Mouse (Mus musculus) cerebellum, adult 18-20 months (tissue): ENCODE measurements around the gene Pknox2.

Source experiments
- DNase-seq, 2 experiments: peaks; one replicate each; pipeline ENCODE4 v3.0.0; 2021

The Pknox2 gene

DNA sequence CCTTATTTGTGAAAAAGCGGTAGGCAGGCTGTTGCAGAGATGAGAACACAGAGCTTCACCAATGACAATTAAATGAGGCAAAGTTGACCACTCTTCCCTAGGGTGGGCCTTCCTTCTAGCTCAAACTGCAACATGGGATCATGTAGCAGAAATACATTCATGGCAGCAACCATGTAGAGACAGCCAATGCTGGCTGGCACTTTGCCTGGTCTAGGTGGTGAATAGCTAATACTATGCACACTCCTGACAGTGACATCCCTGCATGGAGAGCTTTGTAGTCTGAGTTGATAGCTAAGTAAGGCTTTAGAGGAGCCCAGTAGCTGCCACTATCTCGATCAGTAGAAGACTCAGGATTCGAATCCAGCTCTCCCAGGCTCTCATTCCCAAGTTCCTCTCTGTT is 48.6 kb downstream of the Pknox2 start:
- DNase-seq, result peak in 1 of 2 experiments; percentile 21

DNA sequence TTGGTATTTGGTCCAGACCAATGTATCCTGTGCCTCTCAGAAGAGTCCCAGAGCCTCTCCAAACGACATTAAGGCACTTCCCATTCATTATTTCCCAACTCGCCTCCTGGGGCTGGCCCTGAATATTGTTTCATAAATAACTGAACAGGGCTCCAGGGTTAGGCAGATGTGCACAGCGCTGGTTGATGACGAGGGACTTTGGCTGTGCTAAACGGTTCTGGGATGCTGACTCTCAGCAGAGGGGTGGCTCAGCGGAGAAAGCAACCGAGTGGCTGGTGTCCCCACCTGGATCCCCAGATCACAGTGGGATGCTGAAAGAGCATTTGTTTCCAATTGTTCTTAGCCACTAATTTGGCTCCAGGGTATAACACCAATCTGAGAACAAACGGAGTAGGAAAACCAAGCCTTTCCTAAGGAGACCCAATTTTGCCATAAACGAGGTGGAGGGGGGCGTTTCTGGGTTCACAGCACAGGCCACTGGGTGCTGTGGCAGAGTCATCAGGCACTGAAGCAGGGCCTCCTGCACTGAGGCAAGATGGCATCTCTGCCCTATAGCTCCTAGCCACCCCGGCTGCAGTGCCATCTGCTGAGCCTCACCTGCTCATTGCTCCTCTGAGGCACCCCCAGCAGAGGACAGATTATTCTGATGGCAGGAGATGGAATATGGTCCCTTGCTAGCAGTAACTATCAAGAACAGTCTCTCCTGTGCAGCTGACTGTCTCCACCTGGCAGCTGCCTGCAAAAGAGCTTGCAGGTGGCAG is 52.8 kb downstream of the Pknox2 start:
- DNase-seq, result peak; percentile 39 to 46

DNA sequence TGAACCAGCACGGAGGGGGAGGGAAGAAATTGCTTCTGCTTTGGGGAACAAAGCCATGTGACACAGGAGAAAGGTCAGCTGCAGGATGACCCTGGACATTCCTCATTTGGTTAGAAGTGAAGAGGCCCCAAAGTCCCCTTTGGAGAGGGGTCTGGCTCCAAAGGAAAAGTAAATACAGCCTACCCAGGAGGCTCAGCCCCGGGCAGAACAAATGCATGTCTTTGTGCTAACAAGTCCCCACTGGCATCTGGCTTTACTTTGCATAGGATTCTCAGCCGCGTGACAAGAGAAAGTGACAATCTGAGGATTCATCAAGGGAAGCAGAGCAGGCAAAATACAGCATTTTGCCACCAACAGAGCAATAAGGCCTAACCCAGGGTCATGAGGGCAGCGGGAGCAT is 54.1 kb downstream of the Pknox2 start:
- no peak for DNase-seq

DNA sequence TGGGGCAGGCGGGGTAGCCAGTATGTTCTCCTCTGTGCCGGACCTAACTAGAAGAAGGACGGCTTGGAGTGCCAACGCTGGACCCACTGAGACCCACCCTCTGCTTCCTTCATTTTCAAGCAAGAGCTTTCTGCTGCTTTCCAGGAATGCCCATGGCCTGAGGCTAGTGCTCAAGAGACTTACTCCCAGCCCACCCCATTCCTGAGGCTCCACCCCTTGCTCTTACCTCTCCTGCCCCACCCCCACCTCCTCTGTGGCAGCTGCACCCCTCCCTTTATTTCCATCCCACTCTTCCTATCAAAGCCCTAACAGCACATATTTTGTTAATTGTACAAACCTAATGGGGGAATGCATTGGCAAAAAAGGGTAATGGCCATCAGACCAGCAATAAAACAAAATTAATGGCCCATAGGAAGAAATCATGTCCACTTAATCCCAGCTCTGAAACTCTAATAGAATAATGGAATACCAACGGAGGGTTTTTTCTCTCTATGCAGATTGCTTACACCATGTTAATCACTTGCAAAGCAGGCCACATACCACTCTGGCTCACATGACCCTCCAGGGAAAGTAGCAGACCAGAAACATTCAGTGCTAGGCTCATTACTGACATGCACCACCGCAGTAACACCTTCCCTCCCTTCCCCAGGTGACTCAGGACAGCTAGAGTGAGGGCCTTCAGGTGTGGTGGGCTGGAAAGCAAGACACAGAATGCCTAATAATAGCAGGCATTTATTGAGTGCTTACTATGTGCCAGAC is 57.1 kb downstream of the Pknox2 start:
- no peak for DNase-seq

DNA sequence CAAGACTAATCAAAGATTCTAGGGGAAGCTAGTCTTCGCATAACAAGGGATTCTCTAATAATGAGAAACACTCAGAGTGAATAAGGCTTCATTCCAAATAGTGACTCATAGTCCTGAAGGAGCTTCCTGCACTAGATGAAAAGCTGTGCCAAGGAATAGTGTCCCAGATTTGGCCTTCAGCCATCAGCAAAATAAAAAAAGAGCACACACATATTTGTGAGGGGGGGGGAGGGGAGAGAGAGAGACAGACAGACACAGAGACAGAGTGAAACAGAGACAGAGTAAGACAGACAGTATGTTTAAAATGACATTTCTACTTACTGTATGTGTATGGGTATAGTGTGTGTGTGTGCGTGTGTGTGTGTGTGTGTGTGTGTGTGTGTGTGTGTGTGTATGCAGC is 61.8 kb downstream of the Pknox2 start:
- peak; percentile 46 to 51 for DNase-seq

DNA sequence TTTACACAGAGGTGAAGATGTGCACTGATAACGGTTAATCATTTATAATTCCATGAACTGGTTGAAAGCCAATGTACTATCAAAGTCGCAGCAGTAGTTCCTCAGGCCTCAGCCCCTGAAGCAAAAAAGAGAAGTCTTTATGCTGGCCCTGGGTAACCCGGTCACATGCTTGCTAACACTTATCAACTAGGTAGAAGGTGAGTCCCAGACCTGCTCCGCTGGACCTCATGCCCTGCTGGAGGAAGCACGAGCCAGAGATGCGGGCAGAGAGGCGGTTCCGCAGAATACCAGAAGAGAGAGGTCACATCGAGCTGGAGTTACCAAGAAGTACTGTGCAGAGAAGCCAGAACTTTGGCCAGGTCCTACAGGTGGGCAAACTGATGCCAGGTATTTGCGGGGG is 65.0 kb downstream of the Pknox2 start:
- DNase-seq, result no peak

DNA sequence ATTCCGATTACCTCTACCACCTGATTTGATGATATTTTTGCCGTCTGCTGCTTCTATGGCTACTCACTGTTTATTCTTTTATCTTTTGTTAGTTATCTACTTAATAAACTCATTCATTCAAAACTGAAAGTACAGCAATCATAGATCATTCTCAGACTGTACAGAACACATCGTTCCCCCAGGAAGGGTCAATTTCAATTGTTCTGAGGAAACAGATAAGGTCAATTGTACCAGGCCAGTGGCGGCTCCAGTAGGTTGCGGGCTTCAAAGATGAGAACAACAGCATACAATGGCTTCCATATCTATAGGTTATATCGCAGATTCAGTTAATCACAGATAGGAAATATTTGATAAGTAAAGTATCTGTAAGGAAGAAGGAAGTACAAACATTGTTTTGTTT is 66.9 kb downstream of the Pknox2 start:
- no peak for DNase-seq

DNA sequence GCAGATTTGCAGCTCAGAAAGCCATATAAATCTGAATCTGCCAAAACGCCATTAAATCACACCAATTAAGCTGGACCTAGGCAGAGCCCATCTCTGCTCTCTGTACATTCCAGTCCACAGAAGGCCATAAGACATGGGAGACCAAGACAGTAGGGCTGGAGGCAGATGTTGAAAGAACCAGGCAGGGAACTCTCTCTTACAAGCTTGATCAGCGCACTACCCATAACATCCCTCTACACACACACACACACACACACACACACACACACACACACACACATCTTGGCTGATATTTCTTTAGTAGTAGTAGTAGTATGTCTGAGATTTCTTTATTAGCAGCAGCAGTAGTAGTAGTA is 70.2 kb downstream of the Pknox2 start:
- no peak for DNase-seq

DNA sequence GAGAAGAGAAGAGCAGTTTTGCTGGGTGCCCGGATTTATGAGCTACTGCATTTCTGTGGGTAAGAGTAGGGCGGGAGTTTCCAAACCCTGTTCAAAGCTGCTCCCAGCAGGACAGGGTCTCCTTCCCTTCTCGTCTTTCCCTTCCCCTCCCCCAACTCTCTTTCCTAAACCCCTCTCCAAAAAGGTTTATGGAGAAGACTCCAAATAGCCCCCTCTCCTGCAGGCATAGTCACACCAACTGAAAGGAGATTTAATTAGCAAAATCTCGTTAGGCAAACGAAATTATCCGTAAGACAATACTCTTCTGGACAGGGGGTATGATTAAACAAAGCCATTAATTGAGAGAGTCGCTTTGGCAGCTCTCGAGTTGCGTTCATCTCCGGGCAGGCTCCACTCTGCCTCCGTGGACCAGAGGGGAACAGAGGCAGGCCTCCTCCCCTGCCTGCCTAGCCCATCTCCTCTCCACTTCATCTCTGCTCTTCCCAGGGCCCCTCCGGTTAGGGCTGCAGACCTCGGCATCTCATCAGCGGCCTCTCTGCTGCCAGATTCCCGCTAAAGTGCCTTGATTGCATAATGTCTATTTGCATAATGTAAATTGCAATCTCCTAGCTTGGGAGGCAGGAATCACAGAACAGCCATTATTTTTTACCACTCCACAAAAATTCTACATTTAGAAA is 70.7 kb downstream of the Pknox2 start:
- DNase-seq, result no peak

DNA sequence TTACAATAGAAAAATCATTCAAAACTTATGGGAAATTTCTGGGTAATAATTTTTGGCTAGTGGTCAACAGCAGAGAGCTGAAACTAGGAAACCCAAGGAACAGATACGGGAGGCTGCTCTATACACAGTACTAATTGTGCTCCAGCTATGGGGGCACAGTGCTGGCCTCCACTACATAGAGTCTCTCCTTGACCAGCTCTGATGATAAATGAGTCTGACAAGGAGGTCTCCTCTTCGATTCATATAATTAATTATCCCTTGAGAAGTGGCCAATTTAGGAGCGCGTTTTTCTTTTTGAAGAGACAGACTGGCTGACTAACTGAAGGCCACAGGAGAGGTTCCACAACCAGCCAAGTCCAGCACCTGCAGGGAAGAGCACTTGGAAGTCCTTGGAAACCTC is 71.3 kb downstream of the Pknox2 start:
- no peak for DNase-seq

DNA sequence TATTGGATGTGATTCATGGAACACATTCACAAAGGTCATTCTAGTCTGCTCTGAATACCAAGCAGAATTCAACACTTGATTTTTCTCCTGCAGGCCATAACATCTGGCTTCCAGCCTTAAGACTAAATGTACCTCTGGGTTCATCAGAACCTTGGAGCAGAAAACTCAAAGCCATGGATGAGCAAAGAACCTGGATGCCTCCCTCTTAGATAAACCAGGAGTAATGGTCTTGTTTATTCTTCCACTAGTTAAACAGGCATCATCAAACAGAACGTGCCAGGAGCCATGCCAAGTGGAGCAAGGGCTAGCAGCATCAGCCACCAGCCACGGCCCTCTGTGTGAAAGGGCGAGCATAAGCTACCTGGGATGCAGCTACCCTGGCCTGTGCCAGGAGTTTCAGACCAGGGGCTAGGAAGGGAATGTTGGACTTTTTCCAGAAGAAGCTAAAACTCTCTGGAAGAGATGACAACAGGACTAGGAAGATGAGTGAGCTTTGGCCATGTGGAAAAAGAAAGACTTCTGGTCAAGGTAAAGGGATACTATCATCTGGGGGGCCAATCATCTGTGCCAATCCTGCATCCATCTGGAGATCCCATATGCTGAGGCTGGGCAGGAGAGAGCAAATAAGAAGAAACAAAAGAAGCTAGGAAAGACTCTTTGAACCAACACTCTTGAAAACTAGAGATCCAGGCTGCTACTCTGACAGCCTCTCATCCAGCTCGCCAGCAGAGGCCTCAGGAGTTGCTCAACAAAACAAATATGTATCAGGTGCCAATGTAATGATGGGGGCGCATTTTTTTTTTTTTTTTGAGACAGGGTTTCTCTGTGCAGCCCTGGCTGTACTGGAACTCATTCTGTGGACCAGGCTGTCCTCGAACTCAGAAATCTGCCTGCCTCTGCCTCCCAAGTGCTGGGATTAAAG is 77.6 kb downstream of the Pknox2 start:
- peak; percentile 44 to 49 for DNase-seq

DNA sequence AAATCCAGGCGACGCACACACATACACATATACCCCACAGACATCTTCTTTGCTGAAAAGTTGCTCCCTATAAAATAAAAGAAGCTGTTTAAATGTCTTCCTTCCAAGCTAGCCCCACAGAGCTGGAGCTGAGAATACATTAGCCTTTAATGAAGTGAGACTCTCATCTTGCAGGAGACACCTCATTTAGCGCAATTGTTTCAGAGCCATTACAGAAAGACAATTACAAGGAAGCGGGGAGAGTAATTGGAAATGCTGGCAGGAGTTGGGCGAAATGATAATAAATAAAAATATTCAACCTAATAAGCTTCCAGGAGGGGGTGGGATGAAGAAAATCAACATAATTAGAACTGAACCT is 79.8 kb downstream of the Pknox2 start:
- no peak for DNase-seq

DNA sequence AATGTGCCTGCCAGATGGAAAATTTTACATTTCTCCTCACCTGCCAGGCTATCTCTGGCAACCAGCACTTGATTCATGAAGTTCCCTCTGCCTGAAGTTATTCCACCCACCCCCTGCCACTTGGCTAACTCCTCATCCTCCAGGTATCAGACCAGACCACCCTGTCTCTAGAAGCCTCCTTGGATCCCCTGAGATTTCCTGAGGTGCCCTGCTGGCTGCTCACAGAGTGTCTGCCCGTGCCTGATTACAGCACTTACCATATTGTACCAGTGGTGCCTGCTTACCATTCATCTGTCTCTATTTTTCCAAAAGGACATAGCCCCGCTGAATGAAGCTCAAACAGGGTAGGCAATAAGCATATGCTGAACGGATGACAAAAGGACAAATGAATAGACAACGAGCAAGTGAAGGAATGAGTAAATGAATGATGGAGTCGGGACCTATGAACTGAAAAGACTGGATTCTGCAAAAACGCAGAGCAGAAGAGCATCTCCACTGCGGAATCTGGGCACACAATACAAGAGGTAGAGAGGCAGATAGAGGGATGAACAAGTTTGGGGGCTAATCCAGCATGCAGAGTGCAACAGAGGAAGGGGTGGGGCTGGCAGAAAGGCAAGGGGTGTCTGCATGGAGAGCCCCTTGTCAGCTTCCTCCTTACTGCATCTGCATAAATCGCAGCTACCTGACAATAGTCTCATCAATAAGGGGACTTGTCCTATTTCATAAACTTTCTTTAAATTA is 80.3 kb downstream of the Pknox2 start:
- DNase-seq, result no peak

DNA sequence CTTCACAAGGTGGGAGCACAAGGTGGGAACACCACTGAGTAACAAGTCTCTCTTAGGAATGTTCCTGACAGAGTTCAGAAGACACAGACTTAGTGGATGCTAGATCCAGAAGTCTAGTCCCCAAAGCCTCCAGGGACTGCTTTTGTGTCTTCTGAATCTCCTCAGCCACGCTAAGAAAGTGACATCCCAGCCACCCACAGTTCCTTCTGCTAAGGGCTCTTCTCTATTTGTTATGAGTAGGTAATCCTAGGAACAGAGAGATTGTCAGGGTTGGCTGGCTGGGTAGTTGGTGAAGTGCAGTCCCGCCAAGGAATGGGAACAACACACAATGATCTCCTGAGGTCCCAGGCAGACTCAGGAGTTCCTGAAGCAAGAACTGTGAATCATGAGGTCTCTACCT is 85.6 kb downstream of the Pknox2 start:
- DNase-seq, result no peak

DNA sequence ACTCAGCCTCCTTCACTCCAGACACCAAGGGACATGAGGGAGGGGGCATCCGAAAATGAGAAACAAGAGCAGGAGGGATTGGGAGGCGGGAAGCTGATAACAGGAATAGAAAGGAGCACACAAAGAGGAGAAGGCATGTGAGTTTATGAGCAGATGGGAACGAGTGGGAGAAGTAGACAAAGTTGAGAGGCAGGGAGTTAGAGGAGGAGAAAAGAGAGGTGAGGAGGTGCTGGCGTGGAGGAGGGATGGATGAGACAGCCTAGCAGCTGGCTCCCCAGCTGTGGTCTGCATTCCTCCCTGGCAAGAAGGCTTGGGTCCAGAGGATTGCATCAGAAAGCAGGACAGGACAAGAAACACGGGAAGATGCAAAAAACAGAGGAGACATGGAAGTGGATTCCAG is 92.5 kb downstream of the Pknox2 start:
- DNase-seq, result no peak

DNA sequence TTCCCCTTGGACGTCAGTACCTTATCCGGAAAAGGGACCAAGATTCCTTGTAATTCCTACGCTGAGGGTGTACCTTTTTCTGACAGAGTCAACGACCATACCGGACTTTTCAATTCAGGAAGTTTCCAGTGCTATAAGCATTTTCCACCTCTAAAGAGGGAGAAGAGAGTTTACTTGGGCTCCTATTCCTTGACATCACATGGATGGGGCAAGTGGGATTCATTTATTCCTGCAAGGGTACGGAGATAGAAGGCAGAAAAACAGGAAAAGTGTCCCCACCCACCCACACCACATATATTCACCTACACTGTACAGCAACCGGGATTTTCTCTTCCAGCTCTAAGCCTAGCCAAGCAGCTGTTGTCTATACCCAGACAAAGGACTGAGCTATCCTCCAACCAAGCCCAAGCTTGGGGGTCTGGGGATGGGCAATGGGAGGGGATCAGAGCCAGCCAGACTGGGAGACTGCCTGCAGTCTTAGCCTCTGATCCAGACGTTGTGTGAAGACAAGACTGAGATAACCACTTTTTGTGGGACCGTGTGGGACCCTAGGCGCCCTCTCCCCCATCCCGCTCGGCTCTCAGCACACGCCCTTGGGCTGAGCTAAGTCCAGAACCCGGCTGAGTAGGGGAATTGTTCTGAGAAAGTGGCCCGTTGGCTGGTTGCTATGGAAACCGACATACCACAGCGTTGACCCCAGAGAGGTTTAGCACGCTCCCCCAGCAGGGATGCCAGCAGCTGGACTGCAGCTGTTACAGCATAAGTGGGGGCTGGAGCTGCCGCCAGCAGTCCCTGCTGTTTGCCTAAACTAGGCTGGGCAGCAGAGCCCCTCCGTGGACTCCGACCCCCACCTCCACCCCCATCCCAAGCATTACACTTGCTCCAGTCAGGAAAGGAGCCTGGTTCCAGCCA is 93.3 kb downstream of the Pknox2 start:
- no peak for DNase-seq

DNA sequence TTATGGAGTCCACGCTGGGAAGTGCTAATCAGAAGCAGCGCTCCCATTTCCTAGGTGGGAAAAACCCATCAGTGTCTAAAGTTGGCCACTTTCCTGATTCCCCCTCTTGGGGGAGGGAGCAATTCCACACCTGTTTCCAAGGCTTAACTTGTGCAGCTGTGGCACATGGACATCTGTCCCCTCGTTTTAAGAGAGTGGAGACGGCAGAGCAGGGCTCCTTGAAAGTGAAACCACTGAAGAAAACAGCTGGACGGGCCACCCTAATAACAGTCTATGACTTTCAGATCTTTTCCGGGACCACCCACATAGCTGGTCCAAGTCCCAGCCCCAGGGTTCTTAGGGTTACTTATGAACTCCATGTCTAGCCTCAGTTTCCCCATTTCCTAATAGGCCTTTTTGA is 94.2 kb downstream of the Pknox2 start:
- DNase-seq, result no peak

DNA sequence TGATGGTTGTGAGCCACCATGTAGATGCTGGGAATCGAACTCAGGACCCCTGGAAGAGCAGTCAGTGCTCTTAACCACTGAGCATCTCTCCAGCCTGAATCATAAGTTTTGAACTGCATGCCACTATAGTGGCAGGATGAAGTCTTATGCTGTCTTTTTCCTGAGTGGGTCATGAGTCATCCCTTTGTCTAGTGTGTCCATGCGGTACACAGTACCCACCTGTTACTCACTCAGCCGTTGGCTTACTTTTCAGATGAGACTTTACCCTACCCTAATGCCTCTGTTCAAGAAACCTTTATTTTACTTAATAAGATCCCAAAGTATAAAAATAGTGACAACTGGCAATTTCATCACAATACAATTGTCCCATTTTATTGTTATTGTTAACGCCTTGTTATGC is 95.5 kb downstream of the Pknox2 start:
- no peak for DNase-seq

DNA sequence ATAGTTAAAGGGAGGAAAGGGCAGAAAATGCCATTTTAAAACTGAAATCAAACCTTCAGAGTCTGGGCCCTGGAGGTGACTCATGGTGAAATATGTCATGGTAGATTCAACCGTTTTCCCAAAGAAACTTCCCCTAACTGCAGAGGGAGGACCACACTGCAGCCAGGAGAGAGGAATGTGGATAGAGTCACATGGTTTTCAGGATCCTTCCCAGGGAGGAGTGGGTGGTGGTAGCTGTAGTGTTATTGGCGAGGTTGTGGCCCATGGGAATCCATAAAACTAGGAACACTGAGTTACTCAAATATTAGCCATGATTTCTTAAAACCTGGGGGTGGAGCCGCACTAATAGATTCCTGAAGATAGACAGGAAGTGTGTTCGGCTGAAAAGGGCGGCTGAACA is 99.7 kb downstream of the Pknox2 start:
- no peak for DNase-seq

DNA sequence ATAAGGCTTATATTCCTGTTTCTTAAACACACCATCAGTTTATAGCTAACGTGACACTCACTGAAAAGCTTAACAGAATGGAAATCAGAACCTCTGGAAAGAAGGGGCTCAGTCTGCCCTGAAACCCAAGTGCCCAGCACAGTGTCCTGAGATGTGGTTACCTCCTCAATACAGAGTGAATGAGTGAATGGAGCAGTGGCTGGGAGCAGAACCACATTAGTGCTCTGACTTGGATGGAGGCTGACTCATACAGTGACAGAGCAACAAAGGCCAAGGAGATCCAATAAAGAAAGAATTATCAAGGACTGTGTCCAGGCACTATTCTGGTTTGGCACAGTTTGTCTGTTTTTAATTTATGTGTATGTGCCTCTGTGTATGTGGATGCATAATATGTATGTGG is 101.3 kb downstream of the Pknox2 start:
- DNase-seq, result no peak

DNA sequence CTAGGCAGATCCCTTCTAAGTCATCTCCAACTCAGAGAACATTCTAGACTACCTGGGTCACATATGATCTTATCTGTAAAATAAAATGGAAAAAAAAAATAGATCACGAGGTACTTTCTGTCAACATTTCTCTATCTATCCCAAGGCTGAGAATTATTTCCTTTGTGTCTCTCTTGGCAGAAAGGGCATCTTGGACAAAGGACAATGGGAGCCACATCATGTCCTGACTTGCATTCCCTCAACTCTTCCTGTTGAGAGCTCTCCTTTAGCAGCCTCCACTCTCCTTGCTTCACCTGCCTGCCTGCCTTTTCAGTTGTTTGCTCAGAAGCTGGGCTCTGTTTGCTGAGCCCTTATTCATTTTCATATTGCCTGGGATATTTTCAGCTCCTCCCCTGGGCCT is 103.0 kb downstream of the Pknox2 start:
- no peak for DNase-seq
